9 mouse cellular contexts compared by ENCODE assay signal in genomic region chr6:88106612-88107123, GRCm38 (mm10). TPM values are rescaled to one million over a fixed set of nuclear protein-coding genes. Genes with fewer than 3 reads are reported as not detected.
A peak's percentile ranks its signal among the peaks of the same experiment; 100 is the strongest.
DNase-seq lines count a peak whose midpoint lies in the region; ATAC-seq and TF ChIP-seq lines count a peak whose summit lies in the region.
"Had no signal": no experiment of that assay in that cellular context is flagged by ENCODE, and none has a peak within 500 bp of the region (broad histone marks: within the 10 kb centered on the region; RNA-seq: fewer than 3 reads in every experiment).

No protein-coding gene starts in this region.

- no peaks in the 10 kb centered on the region; the same call in 1 of the 2 replicates for H3K27me3 ChIP-seq in heart, embryonic 14.5 days (ENCODE audit: control insufficient read depth, insufficient read depth, low read length)
- H3K27me3 ChIP-seq in hindbrain, postnatal 0 days (ENCODE audit: insufficient read depth, low read length): no peaks in the 10 kb centered on the region
- no peaks in the 10 kb centered on the region; the same call in 1 of the 2 replicates for H3K27me3 ChIP-seq in midbrain, embryonic 12.5 days

- DNase-seq in heart, adult 18-20 months: no peak
- DNase-seq in hindbrain, postnatal 0 days (ENCODE audit: low spot score): no peak
- no peak for DNase-seq in urinary bladder, postnatal 36 days (ENCODE audit: low spot score in 2 of 2)
- DNase-seq in layer of hippocampus, adult 9-10 months (ENCODE audit: low spot score): no peak
- DNase-seq in cerebellum, postnatal 36 days: no peak

- no peak for ATAC-seq in heart, embryonic 14.5 days (ENCODE audit: insufficient number of reproducible peaks, insufficient read depth, low FRiP score, low read depth)
- peak; percentile 76 for ATAC-seq in common myeloid progenitor, adult 5-6 weeks (replicated peaks; ENCODE audit: low read depth, poor library complexity, severe bottlenecking)
- peak; percentile 37 for ATAC-seq in hindbrain, postnatal 0 days
- ATAC-seq in midbrain, embryonic 12.5 days (ENCODE audit: low FRiP score, low read depth): peak; percentile 59; the same call in 1 of the 2 replicates

- peaks cover 5 to 8% of the 10 kb centered on the region in 2 experiments for H3K4me1 ChIP-seq in heart, embryonic 14.5 days (ENCODE audit: control insufficient read depth in 2 of 2, insufficient read depth in 2 of 2, low read length in 2 of 2)
- no peaks in the 10 kb centered on the region for H3K4me1 ChIP-seq in hindbrain, postnatal 0 days (ENCODE audit: insufficient read depth, low read length)
- H3K4me1 ChIP-seq in midbrain, embryonic 12.5 days: peaks cover 12% of the 10 kb centered on the region

- H3K4me3 ChIP-seq in heart, embryonic 14.5 days (ENCODE audit: control insufficient read depth in 1 of 2, insufficient read depth in 1 of 2, low read depth in 1 of 2, low read length in 2 of 2): no peak overlapping the region; a peak in 1 of 4 replicates
- H3K4me3 ChIP-seq in hindbrain, postnatal 0 days (ENCODE audit: low read length): 0 out of 2 replicates have a peak overlapping the region, but pooled peaks have one; percentile 9
- H3K4me3 ChIP-seq in midbrain, embryonic 12.5 days: no peak overlapping the region

- peak overlapping the region; percentile 67 for H3K9ac ChIP-seq in heart, embryonic 14.5 days (ENCODE audit: low read length)
- H3K9ac ChIP-seq in hindbrain, postnatal 0 days (replicated peaks; ENCODE audit: low read length): peak overlapping the region; percentile 21; the same call in 1 of the 2 replicates
- 0 out of 2 replicates have a peak overlapping the region, but pooled peaks have one; percentile 37 for H3K9ac ChIP-seq in midbrain, embryonic 12.5 days (replicated peaks)

- H3K27ac ChIP-seq in heart, embryonic 14.5 days (replicated peaks in 1 of 2; ENCODE audit: control insufficient read depth in 1 of 2, insufficient read depth in 1 of 2, low read depth in 2 of 2, low read length in 2 of 2): no peak overlapping the region
- H3K27ac ChIP-seq in hindbrain, postnatal 0 days: peak overlapping the region; percentile 72
- peak overlapping the region; percentile 16; the same call in 1 of the 2 replicates for H3K27ac ChIP-seq in midbrain, embryonic 12.5 days (replicated peaks)

- peak overlapping the region; percentile 61 for H3K4me2 ChIP-seq in heart, embryonic 14.5 days (ENCODE audit: low read length)
- H3K4me2 ChIP-seq in hindbrain, postnatal 0 days (ENCODE audit: low read depth, low read length): peak overlapping the region; percentile 43; the same call in 1 of the 2 replicates
- peak overlapping the region; percentile 41 for H3K4me2 ChIP-seq in midbrain, embryonic 12.5 days (replicated peaks)

- 96% methylated on average over 12 of the region's 12 CpGs for WGBS in heart, embryonic 14.5 days
- WGBS in hindbrain, postnatal 0 days: 97% methylated on average over 12 of the region's 12 CpGs
- 96% methylated on average over 12 of the region's 12 CpGs for WGBS in midbrain, embryonic 12.5 days

- peaks cover 32% of the 10 kb centered on the region for H3K36me3 ChIP-seq in heart, embryonic 14.5 days (ENCODE audit: control insufficient read depth, insufficient read depth, low read length)
- H3K36me3 ChIP-seq in hindbrain, postnatal 0 days (ENCODE audit: insufficient read depth, low read length): peaks cover 32% of the 10 kb centered on the region
- peaks cover 33% of the 10 kb centered on the region for H3K36me3 ChIP-seq in midbrain, embryonic 12.5 days

- no peaks in the 10 kb centered on the region for H3K9me3 ChIP-seq in heart, embryonic 14.5 days (ENCODE audit: control insufficient read depth, low read length)
- H3K9me3 ChIP-seq in hindbrain, postnatal 0 days (ENCODE audit: low read length): no peaks in the 10 kb centered on the region
- no peaks in the 10 kb centered on the region for H3K9me3 ChIP-seq in midbrain, embryonic 12.5 days
- H3K9me3 ChIP-seq: G1E had no signal

- TF ChIP-seq CTCF in hindbrain, postnatal 0 days (IDR thresholded peaks at IDR 0.05; ENCODE audit: low read depth): no peak

RNA-seq across cellular contexts. Expression of gene Rpn1, which starts 22.4 kb away (rescaled TPM):
- polyA plus RNA-seq in heart, embryonic 14.5 days (2014; fragmentation: Nextera tagmentation; extraction: Ambion mirVana): 179 and 180 TPM in 2 replicates
- 100 to 1,000 TPM; 104 to 108 TPM for total RNA-seq in heart, adult 18-20 months (2021)
- total RNA-seq in common myeloid progenitor, adult 5-6 weeks (2017): 196 and 216 TPM in 2 replicates
- total RNA-seq in hindbrain, postnatal 0 days (2014; rRNA removed): 225 and 245 TPM in 2 replicates
- 236 and 242 TPM in 2 replicates for polyA plus RNA-seq in hindbrain, postnatal 0 days (2015; fragmentation: Nextera tagmentation; extraction: Ambion mirVana)
- 242 and 256 TPM in 2 replicates for polyA plus RNA-seq in midbrain, embryonic 12.5 days (2016; fragmentation: Nextera tagmentation; extraction: Ambion mirVana)

Comparison
In these comparisons a context has a peak if more than half of its experiments do, and no peak if none do; other contexts are left out.
1. H3K27ac ChIP-seq: peak in hindbrain, postnatal 0 days (single experiment) and midbrain, embryonic 12.5 days (single experiment); none in heart, embryonic 14.5 days (0 of 2).
2. Peak in every context shown above with its lines, with median percentiles within 50 percentile points of each other: H3K4me2 ChIP-seq and H3K9ac ChIP-seq.